Mouse (Mus musculus): ENCODE results near the gene Rftn2. TPM values are rescaled to one million over a fixed set of nuclear protein-coding genes. Genes with fewer than 3 reads are reported as not detected.

Rftn2 gene
- total RNA-seq, 2 experiments from 2014 or later, result 13.0 to 13.6 TPM

GRCm38 (mm10) chr1:55174558-55175034 lies 52.0 kb downstream of the Rftn2 start:
- intact Hi-C loops (cut with DNase I), result no loop called here
- no peak for DNase-seq

DNA sequence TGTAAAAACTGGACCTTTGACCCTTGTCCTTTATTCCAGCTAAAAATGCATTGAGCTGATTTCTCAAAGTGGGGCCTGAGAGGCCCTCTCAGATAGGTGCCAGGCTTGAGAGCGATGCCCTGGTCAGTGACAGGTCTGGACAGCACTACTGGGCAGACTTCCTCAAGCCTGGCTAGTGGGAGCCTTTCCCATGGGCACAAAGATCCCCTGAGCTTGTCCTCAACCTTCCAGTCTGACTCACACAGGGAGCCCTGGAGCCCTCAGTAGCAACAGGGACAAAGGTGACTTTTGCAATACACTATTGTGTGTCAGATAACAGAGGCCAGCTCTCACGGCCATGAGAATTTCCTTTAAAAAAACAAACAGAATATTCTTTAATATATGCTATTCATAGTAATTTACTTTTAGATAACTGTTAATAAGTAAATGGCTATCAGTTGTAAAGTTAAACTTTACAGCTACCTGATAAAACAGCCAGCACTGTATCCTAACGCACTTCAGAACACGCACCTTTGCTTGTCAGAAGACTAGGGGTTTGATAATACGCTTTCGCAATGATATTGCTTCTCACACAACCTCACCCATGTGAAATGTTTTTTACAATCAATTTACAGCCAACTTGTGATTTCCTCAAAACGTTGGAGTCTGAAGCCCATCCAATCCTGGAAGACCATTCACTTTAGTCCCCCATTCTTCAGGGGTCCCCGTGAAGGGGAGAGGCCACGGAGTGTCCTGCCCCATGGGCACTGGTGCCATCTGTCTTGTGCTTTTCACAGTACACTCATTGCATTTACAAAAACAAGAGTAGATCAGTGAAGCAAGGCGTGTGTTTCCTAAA lies 52.6 kb downstream of the Rftn2 start:
- no peak for DNase-seq
- intact Hi-C loops (cut with DNase I), result no loop called here

DNA sequence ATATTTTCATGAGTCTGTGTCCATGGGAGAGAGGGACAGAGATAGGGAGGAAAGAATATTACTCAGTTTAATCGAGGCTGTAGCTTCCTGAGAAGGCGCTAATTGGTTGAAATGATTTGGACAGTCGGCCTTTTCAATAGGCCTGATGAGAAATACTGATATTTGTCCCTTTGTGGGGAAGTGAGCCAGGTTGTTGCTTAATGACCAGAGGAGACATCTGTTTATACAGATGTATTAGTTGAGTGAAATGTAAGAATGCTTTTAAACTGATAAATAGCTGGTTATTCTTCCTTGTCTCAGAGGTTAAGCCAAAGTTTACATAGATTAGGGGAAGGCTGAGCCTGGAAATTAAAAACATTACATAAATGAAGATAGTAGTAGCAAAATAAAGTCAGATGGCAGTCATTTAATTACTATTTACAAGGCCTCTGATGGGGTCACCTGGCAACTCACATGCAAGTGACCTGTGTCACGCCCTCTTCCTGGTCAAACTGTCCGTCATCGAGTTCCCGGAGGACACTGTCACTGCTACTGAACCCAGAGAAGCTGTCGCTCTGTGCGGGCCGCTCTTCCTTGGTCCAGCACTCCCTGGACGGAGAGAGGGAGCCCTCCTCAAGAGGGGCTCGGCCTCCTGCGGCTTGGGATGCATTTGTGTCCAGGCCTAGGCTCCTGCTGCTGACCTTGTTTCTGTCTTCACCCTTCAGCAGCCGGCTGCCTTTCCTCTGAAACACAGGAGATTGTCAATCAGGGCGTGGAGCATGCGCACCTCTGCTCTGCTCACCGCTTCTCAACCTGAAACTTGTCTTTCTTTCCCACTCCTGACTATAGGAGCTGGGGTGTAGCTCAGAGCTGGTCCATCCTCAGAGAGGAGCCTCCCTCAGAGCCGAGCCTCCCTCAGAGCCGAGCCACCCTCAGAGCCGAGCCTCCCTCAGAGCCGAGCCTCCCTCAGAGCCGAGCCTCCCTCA lies 54.9 kb downstream of the Rftn2 start:
- DNase-seq, result no peak
- intact Hi-C loops (cut with DNase I), result no loop called here

GRCm38 (mm10) chr1:55168591-55168990 lies 58.0 kb downstream of the Rftn2 start:
- intact Hi-C loops (cut with DNase I), result no loop called here

GRCm38 (mm10) chr1:55167560-55167959 lies 59.0 kb downstream of the Rftn2 start:
- intact Hi-C loops (cut with DNase I), result no loop called here
- DNase-seq, result no peak

More at GRCm38 (mm10) chr1:55168591-55168990, 58.0 kb downstream of the Rftn2 start:
- DNase-seq, result no peak

DNA sequence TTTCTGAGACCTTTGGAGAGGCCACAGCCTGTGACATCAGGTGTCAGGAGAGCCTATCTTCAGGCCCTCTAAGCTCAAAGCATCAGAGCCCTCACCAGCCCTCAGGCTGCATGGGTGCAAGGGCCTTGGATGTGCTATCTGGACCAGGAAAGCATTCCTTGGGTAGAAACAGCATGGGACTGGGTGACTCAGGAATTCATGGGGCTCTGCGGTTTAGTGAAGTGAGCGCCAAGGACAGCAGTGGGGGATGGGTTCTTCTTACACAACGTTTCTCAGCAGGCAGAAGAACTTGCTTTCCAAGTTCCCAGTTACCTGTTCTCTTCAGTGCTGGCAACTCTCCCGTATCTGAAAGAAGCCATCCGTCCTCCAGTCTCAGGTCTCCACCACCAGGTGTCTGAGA lies 62.6 kb downstream of the Rftn2 start:
- intact Hi-C loops (cut with DNase I), result no loop called here
- no peak for DNase-seq

DNA sequence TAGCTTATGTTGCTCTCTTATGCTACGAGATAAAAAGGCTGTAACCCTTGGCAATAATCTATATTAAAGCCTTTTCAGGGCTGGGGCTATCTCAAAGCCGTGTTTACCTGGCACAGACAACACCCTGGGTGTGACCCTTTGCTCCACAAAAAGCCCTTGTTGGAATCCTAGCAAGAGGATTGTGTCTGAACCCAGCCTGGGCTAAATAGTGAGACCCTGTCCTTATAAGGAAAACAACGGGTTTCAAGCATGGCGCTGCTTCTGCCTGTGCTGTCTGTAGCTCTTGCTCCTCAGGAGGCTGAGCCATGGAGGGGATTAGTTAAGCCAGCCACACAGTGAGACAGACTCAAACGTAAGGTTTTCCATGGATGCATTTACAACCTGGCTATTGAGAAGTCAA lies 63.8 kb downstream of the Rftn2 start:
- intact Hi-C loops (cut with DNase I), result no loop called here

DNA sequence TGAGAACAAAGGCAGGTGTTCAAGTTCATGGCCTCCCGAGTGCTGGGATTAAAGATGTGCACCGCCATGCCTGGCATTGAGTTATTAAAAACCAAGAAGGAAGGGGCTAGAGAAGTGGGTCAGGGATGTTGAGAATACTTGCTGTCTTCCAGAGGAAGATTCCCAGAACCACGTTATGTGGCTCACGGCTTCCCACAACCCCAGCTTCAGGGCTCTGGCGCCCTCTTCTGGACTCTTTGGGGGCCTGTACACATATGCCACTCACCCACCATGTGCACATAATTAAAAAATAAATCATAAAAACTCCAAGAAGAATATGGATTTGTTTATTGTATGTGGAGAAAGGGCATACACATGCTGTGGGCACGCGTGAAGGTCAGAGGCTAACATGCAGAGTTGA lies 64.7 kb downstream of the Rftn2 start:
- peak; percentile 18 for DNase-seq
- intact Hi-C loops (cut with DNase I), result no loop called here

More for the DNA sequence above, 63.8 kb downstream of the Rftn2 start:
- DNase-seq, result no peak

DNA sequence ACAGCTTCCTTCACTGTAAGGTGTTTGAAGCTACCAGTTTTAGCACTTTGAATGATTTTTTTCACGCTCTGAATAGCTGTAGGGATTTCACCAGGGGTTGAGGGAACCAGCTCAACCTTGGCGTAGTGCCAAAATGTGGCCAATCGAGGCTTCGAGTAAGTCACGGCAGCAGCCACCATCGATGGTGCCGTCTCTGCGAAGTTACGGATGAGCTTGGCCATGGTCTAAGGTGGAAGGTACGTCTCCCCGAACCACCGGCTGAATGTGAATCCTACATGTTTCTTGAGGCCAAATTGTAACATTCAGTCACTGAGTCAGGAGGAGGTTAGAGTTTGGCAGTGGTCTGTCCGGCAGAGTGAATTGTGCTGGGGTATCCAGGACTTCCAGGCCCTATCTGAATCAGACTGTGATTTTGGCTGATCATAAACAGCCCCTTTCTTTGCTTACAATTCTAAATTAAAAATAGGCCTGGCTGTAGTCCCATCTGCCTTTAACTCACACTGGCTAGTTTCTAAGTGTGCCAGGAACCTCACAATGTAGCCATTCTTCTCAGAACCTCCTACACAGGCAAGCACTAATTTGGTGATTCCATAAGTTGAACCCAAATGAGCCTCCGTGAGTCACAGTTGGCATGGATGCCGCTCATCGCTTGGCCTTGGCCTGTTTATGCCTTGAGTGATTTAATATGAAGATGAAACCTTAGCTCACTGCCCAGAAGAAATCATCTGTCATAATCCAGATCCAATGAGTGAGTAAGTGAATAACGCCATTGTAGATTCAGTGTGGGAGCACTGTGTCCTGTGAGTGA lies 65.5 kb downstream of the Rftn2 start:
- intact Hi-C loops (cut with DNase I), result no loop called here
- peak; percentile 39 for DNase-seq

DNA sequence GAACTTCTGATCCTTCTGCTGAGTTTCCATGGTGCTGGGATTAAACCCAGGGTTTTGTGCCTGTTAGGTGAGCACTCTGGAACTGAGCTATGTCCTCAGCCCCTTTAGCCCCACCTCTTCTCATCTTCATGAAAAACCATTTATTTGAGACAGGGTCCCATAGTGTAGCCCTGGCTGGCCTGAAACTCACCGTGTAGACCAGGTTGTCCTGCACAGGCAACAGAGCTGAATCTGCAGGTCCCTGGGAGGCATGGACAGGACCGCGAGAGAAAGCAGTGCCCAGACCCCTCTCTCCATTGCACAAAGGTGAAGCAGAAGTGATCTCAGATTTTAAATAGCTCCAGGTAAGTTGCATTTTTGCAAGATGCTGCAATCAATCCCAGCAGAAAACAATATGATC lies 66.4 kb downstream of the Rftn2 start:
- no peak for DNase-seq
- intact Hi-C loops (cut with DNase I), result no loop called here

DNA sequence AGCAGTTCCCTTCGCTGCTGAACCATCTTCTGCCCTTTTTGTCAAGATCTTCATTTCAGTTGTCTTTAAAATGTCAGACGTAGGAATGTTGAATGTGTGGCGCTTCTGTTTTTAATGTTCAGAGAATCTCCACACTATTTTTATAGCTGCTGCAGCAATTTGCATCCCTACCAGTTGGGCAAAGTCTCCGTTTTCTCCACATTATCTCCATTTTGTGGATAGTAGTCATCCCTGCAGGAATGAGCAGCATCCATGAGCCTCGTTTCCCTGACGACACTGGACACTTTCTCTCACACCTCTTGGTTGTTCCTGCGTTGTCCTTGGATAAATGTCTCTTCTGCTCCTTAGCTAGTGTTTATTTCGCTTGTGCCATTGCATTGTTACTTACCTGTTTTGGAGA lies 67.8 kb downstream of the Rftn2 start:
- DNase-seq, result no peak
- intact Hi-C loops (cut with DNase I), result no loop called here

- intact Hi-C loops (cut with DNase I), result no loop called here
- no peak for DNase-seq
These were observed 68.4 kb downstream of the Rftn2 start for GRCm38 (mm10) chr1:55158211-55158610.

- intact Hi-C loops (cut with DNase I), result no loop called here
- DNase-seq, result no peak
These were observed 69.3 kb downstream of the Rftn2 start for GRCm38 (mm10) chr1:55157329-55157728.

- intact Hi-C loops (cut with DNase I), result no loop called here
- DNase-seq, result no peak
These were observed 81.0 kb downstream of the Rftn2 start for GRCm38 (mm10) chr1:55145556-55145955.

DNA sequence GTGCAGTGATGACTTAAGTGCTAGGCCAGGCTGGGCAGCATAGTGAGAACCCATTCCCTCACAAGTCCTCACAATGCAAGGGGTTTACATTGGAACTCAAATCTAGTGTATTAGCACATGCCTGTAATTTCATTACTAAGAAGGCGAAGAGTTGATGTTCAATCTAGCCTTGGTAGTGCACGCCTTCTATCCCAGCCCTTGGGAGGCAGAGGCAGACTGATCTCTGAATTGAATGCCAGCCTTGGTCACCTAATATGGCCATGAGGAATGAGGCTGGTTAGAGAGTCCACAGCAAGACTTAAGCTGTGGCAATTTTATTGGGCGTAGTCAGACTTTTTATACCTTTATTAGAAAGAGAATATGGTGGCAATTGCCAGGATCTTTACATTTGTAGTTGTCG lies 82.2 kb downstream of the Rftn2 start:
- intact Hi-C loops (cut with DNase I), result no loop called here
- no peak for DNase-seq

DNA sequence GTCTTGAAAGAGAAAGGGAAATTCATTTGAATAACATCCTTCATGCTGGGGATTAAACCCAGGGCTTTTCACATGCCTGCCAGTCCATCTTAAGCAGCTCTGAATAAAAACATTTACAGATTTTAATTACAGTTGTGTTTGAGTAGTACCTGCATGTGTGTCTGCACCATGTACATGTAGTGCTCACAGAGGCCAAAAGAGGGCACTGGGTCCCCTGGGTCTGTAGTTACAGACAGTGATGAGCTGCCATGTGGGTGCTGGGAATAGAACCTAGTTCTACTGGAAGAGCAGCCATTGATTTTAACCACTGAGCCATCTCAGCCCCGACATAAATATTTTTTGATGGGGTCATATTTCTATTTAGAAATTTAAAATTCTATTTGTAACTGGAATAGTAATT lies 90.7 kb downstream of the Rftn2 start:
- intact Hi-C loops (cut with DNase I), result no loop called here
- DNase-seq, result no peak

DNA sequence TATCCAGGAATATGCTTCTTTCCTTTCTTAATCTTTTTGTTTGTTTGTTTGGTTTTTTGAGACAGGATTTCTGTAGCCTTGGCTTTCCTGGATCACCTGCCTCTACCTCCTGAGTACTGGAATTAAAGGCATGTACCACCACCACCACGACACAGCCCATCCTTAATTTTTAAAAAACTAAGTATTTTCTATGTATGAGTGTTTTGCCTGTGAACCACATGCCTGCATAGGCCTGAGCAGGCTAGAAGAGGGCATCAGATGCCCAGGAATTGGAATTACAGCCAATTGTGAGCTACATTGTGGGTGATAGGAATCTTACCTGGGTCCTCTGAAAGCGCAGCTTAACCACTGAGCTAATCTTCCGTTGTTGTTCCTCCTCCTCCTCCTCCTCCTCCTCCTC lies 92.3 kb downstream of the Rftn2 start:
- intact Hi-C loops (cut with DNase I), result no loop called here
- no peak for DNase-seq

DNA sequence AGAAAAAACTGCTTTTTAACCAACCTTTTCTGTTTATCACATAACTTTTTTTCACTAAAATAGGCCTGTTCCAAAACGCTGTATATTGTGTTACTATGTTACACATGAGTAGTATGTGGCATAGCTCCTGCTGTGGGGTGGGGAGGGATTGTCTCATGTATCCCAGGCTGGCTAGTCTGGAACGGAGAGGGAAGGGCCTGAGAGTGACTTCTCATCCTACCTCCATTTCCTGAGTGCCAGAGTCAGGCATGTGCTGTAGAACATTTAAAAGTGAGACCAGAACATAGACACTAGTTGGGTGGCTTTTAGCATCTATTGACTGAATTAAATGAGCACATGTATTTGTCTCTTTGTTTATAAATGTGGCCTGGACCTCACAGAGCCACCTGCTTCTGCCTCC lies 93.4 kb downstream of the Rftn2 start:
- intact Hi-C loops (cut with DNase I), result no loop called here
- no peak for DNase-seq

- intact Hi-C loops (cut with DNase I), result no loop called here
- DNase-seq, result no peak
These were observed 94.3 kb downstream of the Rftn2 start for GRCm38 (mm10) chr1:55132308-55132707.

DNA sequence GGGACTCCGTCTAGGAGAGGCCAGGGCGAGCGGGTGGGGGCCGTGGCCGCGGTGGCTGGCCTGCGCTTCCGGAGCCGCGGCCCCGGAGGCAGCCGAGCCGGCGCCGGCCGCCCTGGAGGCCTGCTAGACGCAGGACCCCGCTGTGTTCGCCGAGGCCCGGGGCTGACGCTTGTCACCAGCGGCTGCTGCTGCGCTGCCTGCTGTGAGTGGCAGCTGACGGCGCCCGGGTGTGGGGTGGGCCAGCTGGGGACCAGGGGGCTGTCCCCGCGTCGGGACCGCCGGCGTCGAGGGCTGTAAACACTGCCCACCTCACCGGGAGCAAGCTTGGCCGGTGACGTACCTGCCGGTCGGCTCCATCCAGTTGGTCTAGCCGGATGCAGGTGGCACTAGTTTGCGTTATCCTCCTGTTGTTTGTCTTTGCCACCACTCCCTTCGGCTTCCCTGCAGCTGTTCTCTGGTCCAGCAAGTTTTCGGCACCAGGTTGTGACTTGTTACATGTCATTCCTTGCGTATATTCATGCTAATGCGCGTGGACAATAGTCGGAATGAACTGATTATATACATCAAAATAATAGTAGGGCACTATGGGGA lies 95.1 kb downstream of the Rftn2 start:
- intact Hi-C loops (cut with DNase I), result no loop called here
- DNase-seq, result no peak
